Mouse (Mus musculus) erythroblast, embryonic 14.5 days (primary cell): ENCODE results near the gene Ick.

Experiments used
- GATA1 ChIP-seq: IDR thresholded peaks from 2 replicates; pipeline ENCODE4 v1.6.1; 2012; ENCODE audit warnings: low read length, inconsistent platforms, mixed read lengths
- TAL1 ChIP-seq: IDR thresholded peaks from 3 replicates; pipeline ENCODE4 v1.6.1; 2012; ENCODE audit warnings: low read length, inconsistent platforms, mixed read lengths

DNA sequence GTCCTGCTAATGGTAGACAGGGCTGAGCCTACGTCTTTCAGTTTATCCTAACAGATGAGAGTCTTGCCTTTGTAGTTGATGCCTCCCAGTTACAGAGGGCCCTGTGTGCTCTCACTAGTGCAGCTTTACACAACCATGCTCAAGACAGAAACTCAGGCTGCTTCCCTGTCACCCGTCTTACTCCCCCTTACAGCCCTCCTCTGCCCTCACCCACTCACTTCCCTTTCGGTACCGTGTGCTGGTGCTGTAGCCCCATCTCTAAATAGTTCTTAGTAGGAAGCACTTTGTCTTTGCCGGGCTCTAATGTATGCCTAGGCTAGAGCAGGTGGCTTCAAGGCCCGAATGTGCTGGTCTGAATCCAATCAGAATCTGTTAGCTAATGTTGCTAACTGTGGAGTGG is 15.3 kb downstream of the Ick start:
- TF ChIP-seq TAL1 (no peak), GATA1 (no peak)
